Mouse (Mus musculus) kidney, postnatal 0 days (tissue): ENCODE results near the gene Ncor2. TPM values are rescaled to one million over a fixed set of nuclear protein-coding genes. Genes with fewer than 3 reads are reported as not detected.

ENCODE experiments used
- ATAC-seq: fragments of 200-750 bp; cut with Nextera tagmentation; replicated peaks from 2 replicates; pipeline ENCODE4 v1.8.0; 2017; ENCODE audit warnings: low read depth, moderate number of reproducible peaks, moderate TSS enrichment, moderate library complexity; ENCODE audit not compliant: low FRiP score
- DNase-seq: peaks from one replicate; pipeline ENCODE4 v3.0.0-alpha.2; 2016; ENCODE audit warnings: low spot score
- H3K27ac ChIP-seq: fragments of 300-500 bp; sonication (generic); 2 replicates; pipeline ENCODE4 v1.5.1; 2014; ENCODE audit warnings: mild to moderate bottlenecking
- H3K27me3 ChIP-seq: fragments of 300-500 bp; sonication (generic); 2 replicates; pipeline ENCODE4 v1.6.1; 2014; ENCODE audit warnings: low read length, mixed read lengths; ENCODE audit not compliant: insufficient read depth
- H3K36me3 ChIP-seq: fragments of 300-500 bp; sonication (generic); 2 replicates; pipeline ENCODE4 v1.6.1; 2014; ENCODE audit warnings: low read length, mixed read lengths; ENCODE audit not compliant: insufficient read depth
- H3K4me1 ChIP-seq: fragments of 300-500 bp; sonication (generic); replicated peaks from 2 replicates; pipeline ENCODE4 v1.6.1; 2014; ENCODE audit warnings: antibody characterized with exemption, low read length, mixed read lengths; ENCODE audit not compliant: insufficient read depth
- H3K4me2 ChIP-seq: fragments of 300-500 bp; sonication (generic); 2 replicates; pipeline ENCODE4 v1.6.1; 2014; ENCODE audit warnings: mild to moderate bottlenecking, low read length, moderate library complexity, mixed read lengths
- H3K4me3 ChIP-seq: fragments of 300-500 bp; sonication (generic); replicated peaks from 2 replicates; pipeline ENCODE4 v1.5.1; 2014; ENCODE audit warnings: low read depth, low read length
- H3K9ac ChIP-seq: fragments of 300-500 bp; sonication (generic); 2 replicates; pipeline ENCODE4 v1.6.1; 2014; ENCODE audit warnings: low read depth, low read length
- H3K9me3 ChIP-seq: fragments of 300-500 bp; sonication (generic); replicated peaks from 2 replicates; pipeline ENCODE4 v1.6.1; 2016; ENCODE audit warnings: low read length, inconsistent platforms, mixed read lengths
- CTCF ChIP-seq: IDR thresholded peaks from 2 replicates; pipeline ENCODE4 v1.5.1; 2016; ENCODE audit warnings: antibody characterized with exemption, low read depth, mild to moderate bottlenecking, moderate library complexity
- WGBS: fragments of 180-500 bp; shearing (Covaris S2); extraction: QIAGEN DNeasy Blood & Tissue Kit; methylation state at CpG from one replicate; pipeline ENCODE4 v1.1.7; 2014; 5-methylcytosine and 5-hydroxymethylcytosine counted together
- polyA plus RNA-seq: library from polyadenylated mRNA; unstranded; fragments of >200 nt; fragmentation: Nextera tagmentation; extraction: Ambion mirVana; gene quantifications from 2 replicates; pipeline ENCODE4 v1.2.1, GENCODE M21; 2015

Ncor2 gene
- polyA plus RNA-seq, 1 experiment from 2014 or later = 14.6 TPM

GRCm38 (mm10) chr5:125056331-125056695 is 122.7 kb downstream of the Ncor2 start:
- Histone ChIP-seq H3K4me1 (peaks cover 47% of the 10 kb centered on the region), H3K9me3 (no peaks in the 10 kb centered on the region), H3K4me2 (peak overlapping the region; percentile 58), H3K27me3 (no peaks in the 10 kb centered on the region), H3K9ac (peak overlapping the region; percentile 4; the same call in 1 of the 2 replicates), H3K36me3 (peaks cover 24% of the 10 kb centered on the region; the same call in 1 of the 2 replicates), H3K27ac (peak overlapping the region; percentile 81; the same call in 1 of the 2 replicates), H3K4me3 (no peak overlapping the region)
- DNase-seq = peak; percentile 33
- TF ChIP-seq CTCF = no peak
- ATAC-seq = no peak
- 30% methylated on average over 6 of the region's 6 CpGs for WGBS

GRCm38 (mm10) chr5:125055901-125056300 is 123.1 kb downstream of the Ncor2 start:
- H3K27me3 ChIP-seq = no peaks in the 10 kb centered on the region
- H3K9me3 ChIP-seq = no peaks in the 10 kb centered on the region
- peak overlapping the region; percentile 4; the same call in 1 of the 2 replicates for H3K9ac ChIP-seq
- DNase-seq = no peak
- peaks cover 47% of the 10 kb centered on the region for H3K4me1 ChIP-seq
- no peak for ATAC-seq
- H3K4me3 ChIP-seq = no peak overlapping the region
- 31% methylated on average over 8 of the region's 8 CpGs for WGBS
- no peak overlapping the region for H3K27ac ChIP-seq
- no peak for TF ChIP-seq CTCF
- peaks cover 28% of the 10 kb centered on the region; the same call in 1 of the 2 replicates for H3K36me3 ChIP-seq
- H3K4me2 ChIP-seq = peak overlapping the region; percentile 58; the same call in 1 of the 2 replicates

DNA sequence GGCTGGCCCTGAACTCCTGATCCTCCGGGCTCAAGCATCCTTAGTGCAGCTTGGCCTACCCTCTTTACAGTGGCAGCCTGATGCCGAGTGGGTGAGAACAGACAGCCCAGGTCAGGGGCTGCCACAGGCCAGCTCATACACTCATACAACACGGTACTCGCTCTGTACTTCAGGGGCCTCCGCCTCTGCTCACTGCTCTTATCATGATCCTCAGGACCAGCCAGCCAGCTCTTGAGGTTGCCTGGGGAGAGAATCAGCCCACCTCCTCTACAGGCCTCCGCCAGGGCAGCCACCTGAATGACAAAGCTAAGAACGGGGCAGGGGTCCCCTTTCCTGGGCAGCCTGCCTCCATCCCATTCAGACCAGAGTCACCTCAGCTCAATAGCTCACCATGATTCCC is 125.4 kb downstream of the Ncor2 start:
- 87% methylated on average over 7 of the region's 7 CpGs for WGBS
- no peak for ATAC-seq
- peaks cover 42% of the 10 kb centered on the region for H3K36me3 ChIP-seq
- no peak overlapping the region for H3K9ac ChIP-seq
- peaks cover 36% of the 10 kb centered on the region for H3K4me1 ChIP-seq
- DNase-seq = no peak
- no peak overlapping the region for H3K4me3 ChIP-seq
- no peak overlapping the region for H3K4me2 ChIP-seq
- H3K27me3 ChIP-seq = no peaks in the 10 kb centered on the region
- H3K27ac ChIP-seq = no peak overlapping the region
- TF ChIP-seq CTCF = no peak
- no peaks in the 10 kb centered on the region for H3K9me3 ChIP-seq

GRCm38 (mm10) chr5:125052603-125053488 is 126.2 kb downstream of the Ncor2 start:
- H3K4me2 ChIP-seq = no peak overlapping the region
- H3K36me3 ChIP-seq = peaks cover 50% of the 10 kb centered on the region
- WGBS = 64% methylated on average over 23 of the region's 23 CpGs
- H3K27ac ChIP-seq = no peak overlapping the region
- no peak overlapping the region for H3K4me3 ChIP-seq
- no peak overlapping the region for H3K9ac ChIP-seq
- DNase-seq (no peak), ATAC-seq (no peak)
- no peak for TF ChIP-seq CTCF
- no peaks in the 10 kb centered on the region for H3K9me3 ChIP-seq
- no peaks in the 10 kb centered on the region for H3K27me3 ChIP-seq
- H3K4me1 ChIP-seq = peaks cover 28% of the 10 kb centered on the region

- DNase-seq (no peak), ATAC-seq (no peak)
- Histone ChIP-seq H3K9ac (no peak overlapping the region), H3K27ac (no peak overlapping the region), H3K9me3 (no peaks in the 10 kb centered on the region), H3K36me3 (peaks cover 56% of the 10 kb centered on the region), H3K4me1 (peaks cover 22% of the 10 kb centered on the region), H3K4me2 (no peak overlapping the region), H3K27me3 (no peaks in the 10 kb centered on the region), H3K4me3 (no peak overlapping the region)
- 64% methylated on average over 10 of the region's 10 CpGs for WGBS
- TF ChIP-seq CTCF = no peak
Measured at GRCm38 (mm10) chr5:125052237-125052602, 126.8 kb downstream of the Ncor2 start.

DNA sequence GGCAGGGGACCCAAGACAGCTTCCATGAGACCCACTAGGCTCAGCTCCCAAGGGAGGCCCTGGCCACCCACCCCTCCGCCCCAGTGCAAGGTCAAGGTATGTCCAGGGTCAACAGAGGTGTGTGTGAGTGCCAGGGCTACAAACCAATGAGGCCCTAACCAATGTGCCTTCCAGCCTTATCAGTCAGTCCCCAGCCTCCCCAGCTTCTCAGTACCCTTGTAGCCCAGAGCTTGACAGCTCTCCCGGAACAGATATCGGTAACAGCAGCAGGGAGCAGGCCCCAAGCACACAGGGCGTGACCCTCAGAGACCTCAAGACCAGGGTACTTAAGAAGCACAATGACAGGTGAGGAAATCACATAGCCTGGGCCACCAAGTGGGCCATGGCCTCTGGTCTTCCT is 129.5 kb downstream of the Ncor2 start:
- DNase-seq = no peak
- 0 out of 2 replicates have a peak, but pooled peaks cover 3% of the 10 kb centered on the region for H3K4me1 ChIP-seq
- no peak for TF ChIP-seq CTCF
- WGBS = 89% methylated on average over 4 of the region's 4 CpGs
- H3K9ac ChIP-seq = no peak overlapping the region
- H3K9me3 ChIP-seq = no peaks in the 10 kb centered on the region
- H3K4me3 ChIP-seq = no peak overlapping the region
- no peak for ATAC-seq
- H3K4me2 ChIP-seq = no peak overlapping the region
- H3K27me3 ChIP-seq = no peaks in the 10 kb centered on the region
- peaks cover 67% of the 10 kb centered on the region for H3K36me3 ChIP-seq
- no peak overlapping the region for H3K27ac ChIP-seq
